Comparison of ENCODE assay signal across 10 mouse cellular contexts in the genomic region with DNA sequence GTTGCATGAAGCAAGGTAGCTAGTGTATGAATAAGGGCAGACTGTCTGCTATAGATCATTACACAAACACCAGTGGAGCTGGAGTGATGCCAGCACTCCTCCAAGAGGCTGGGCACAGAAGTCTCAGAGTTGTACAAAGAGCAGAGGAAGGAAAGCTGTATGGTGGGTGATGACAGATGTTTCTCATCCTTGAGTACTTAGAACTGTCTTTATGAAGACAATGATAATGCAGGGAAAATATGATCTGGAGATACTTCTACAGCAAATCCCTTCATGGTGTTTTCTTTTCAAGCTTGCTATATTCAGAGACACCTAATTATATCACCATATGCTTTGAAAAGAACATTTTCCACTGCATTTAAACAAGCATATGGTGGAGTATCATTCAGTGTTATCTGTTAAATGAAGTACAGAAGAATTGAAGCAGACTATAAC. TPM values are rescaled to one million over a fixed set of nuclear protein-coding genes. Genes with fewer than 3 reads are reported as not detected.
DNase-seq lines count a peak whose midpoint lies in the region; ATAC-seq and TF ChIP-seq lines count a peak whose summit lies in the region.
"Had no signal": no experiment of that assay in that cellular context is flagged by ENCODE, and none has a peak within 500 bp of the region (broad histone marks: within the 10 kb centered on the region; RNA-seq: fewer than 3 reads in every experiment).

No protein-coding gene starts in this region.

- no peak overlapping the region for H3K4me3 ChIP-seq in heart, embryonic 11.5 days (ENCODE audit: low read depth, low read length)
- H3K4me3 ChIP-seq in layer of hippocampus, adult 2 months = no peak overlapping the region
- no peak overlapping the region for H3K4me3 ChIP-seq in liver, embryonic 12.5 days
- H3K4me3 ChIP-seq: midbrain, embryonic 12.5 days had no signal

- H3K4me2 ChIP-seq in heart, embryonic 11.5 days = no peak overlapping the region
- no peak overlapping the region for H3K4me2 ChIP-seq in liver, embryonic 12.5 days
- H3K4me2 ChIP-seq: midbrain, embryonic 12.5 days had no signal

- H3K9me3 ChIP-seq in heart, embryonic 11.5 days (replicated peaks; ENCODE audit: control insufficient read depth, low read length) = no peaks in the 10 kb centered on the region
- no peaks in the 10 kb centered on the region for H3K9me3 ChIP-seq in liver, embryonic 12.5 days (replicated peaks)
- H3K9me3 ChIP-seq: midbrain, embryonic 12.5 days had no signal

- TF ChIP-seq POLR2A in brain, embryonic 14.5 days (IDR thresholded peaks at IDR 0.05; ENCODE audit: borderline replicate concordance, extremely low read depth, insufficient read depth, insufficient read length, poor library complexity, severe bottlenecking) = no peak

- H3K4me1 ChIP-seq in heart, embryonic 11.5 days (ENCODE audit: control insufficient read depth, insufficient read depth, low read length) = no peaks in the 10 kb centered on the region
- no peaks in the 10 kb centered on the region for H3K4me1 ChIP-seq in liver, embryonic 12.5 days
- H3K4me1 ChIP-seq: midbrain, embryonic 12.5 days had no signal

- no peak overlapping the region for H3K9ac ChIP-seq in heart, embryonic 11.5 days (ENCODE audit: low read depth, low read length)
- H3K9ac ChIP-seq in liver, embryonic 12.5 days = no peak overlapping the region
- H3K9ac ChIP-seq: midbrain, embryonic 12.5 days had no signal

- 0 out of 2 replicates have a peak, but pooled peaks have one; percentile 49 for ATAC-seq in heart, embryonic 11.5 days (replicated peaks; ENCODE audit: insufficient number of reproducible peaks, low FRiP score, low TSS enrichment)
- ATAC-seq in liver, embryonic 12.5 days = no peak
- ATAC-seq: intestine, embryonic 16.5 days had no signal

- H3K27ac ChIP-seq in heart, embryonic 11.5 days (ENCODE audit: low read depth, low read length) = no peak overlapping the region
- no peak overlapping the region for H3K27ac ChIP-seq in layer of hippocampus, adult 2 months
- H3K27ac ChIP-seq in liver, embryonic 12.5 days = no peak overlapping the region
- H3K27ac ChIP-seq: midbrain, embryonic 12.5 days had no signal

- H3K27me3 ChIP-seq in heart, embryonic 11.5 days (ENCODE audit: control insufficient read depth, insufficient read depth, low read length) = no peaks in the 10 kb centered on the region
- no peaks in the 10 kb centered on the region for H3K27me3 ChIP-seq in liver, embryonic 12.5 days (replicated peaks)
- H3K27me3 ChIP-seq: midbrain, embryonic 12.5 days had no signal

- TF ChIP-seq CTCF in brain, embryonic 14.5 days (IDR thresholded peaks at IDR 0.05; ENCODE audit: borderline replicate concordance, extremely low read depth, insufficient read depth, insufficient read length) = no peak
- TF ChIP-seq CTCF in layer of hippocampus, adult 2 months (conservative IDR thresholded peaks at IDR 0.05) = no peak

- DNase-seq in heart, adult 8-10 months (ENCODE audit: low spot score) = no peak
- peak; percentile 79 for DNase-seq in brain, embryonic 14.5 days (ENCODE audit: low read depth)
- peak; percentile 13 to 14 for DNase-seq in layer of hippocampus, adult 2 months (ENCODE audit: low spot score in 2 of 2)
- DNase-seq in left cerebral cortex, postnatal 4 days = peak; percentile 59
- DNase-seq in thymus, postnatal 14 days = no peak
- no peak for DNase-seq in B cell, adult 2 months

- intact Hi-C loops in left cerebral cortex, postnatal 4 days (cut with DNase I) = no loop called here

- no peaks in the 10 kb centered on the region for H3K36me3 ChIP-seq in heart, embryonic 11.5 days (ENCODE audit: control insufficient read depth, insufficient read depth, low read length)
- H3K36me3 ChIP-seq in liver, embryonic 12.5 days = no peaks in the 10 kb centered on the region
- H3K36me3 ChIP-seq: midbrain, embryonic 12.5 days had no signal

RNA-seq across cellular contexts. Expression of a gene that starts 56.1 kb away (rescaled TPM):
- polyA plus RNA-seq in heart, embryonic 11.5 days (2014; fragmentation: Nextera tagmentation; extraction: Ambion mirVana) = 45.7 and 64.1 TPM in 2 replicates
- 10 to 100 TPM; 25.2 to 40.2 (median 31.2) TPM for total RNA-seq in heart, adult 8-10 months (2022)
- polyA plus RNA-seq in brain, embryonic 14.5 days (2012; rRNA removed) = 54.4 and 58.4 TPM in 2 replicates
- 10 to 100 TPM; 35.1 to 46.5 TPM for total RNA-seq in layer of hippocampus, adult 2 months (2021)
- 10 to 100 TPM; 63.5 to 75.7 TPM for total RNA-seq in left cerebral cortex, postnatal 4 days (2021)
- polyA plus RNA-seq in liver, embryonic 12.5 days (2016; fragmentation: Nextera tagmentation; extraction: Ambion mirVana) = 18.8 and 21.5 TPM in 2 replicates

Comparison
In these comparisons a context has a peak if more than half of its experiments do, and no peak if none do; other contexts are left out.
1. DNase-seq: peak in brain, embryonic 14.5 days (single experiment), layer of hippocampus, adult 2 months (2 of 2) and left cerebral cortex, postnatal 4 days (single experiment); none in heart, adult 8-10 months (single experiment), thymus, postnatal 14 days (single experiment) and B cell, adult 2 months (0 of 2).